Mouse (Mus musculus) myocyte (in vitro differentiated cells): ENCODE data around the gene Vldlr. TPM values are rescaled to one million over a fixed set of nuclear protein-coding genes. Genes with fewer than 3 reads are reported as not detected.

Experiments used
- H3K27me3 ChIP-seq: one replicate; pipeline ENCODE4 v1.6.1; 2011; ENCODE audit not compliant: control insufficient read depth, insufficient read depth, insufficient read length
- H3K36me3 ChIP-seq: one replicate; pipeline ENCODE4 v1.6.1; 2011; ENCODE audit not compliant: control insufficient read depth, insufficient read depth
- H3K4me2 ChIP-seq: one replicate; pipeline ENCODE4 v1.6.1; 2011; ENCODE audit warnings: low read depth, control low read depth
- H3K4me3 ChIP-seq: one replicate; pipeline ENCODE4 v1.5.1; 2011; ENCODE audit warnings: mild to moderate bottlenecking, control low read depth, moderate library complexity
- H3K79me2 ChIP-seq: one replicate; pipeline ENCODE4 v1.6.1; 2011; ENCODE audit not compliant: control insufficient read depth, insufficient read depth
- H3ac ChIP-seq: one replicate; pipeline ENCODE4 v1.6.1; 2011; ENCODE audit not compliant: control insufficient read depth, insufficient read length
- CEBPB ChIP-seq: IDR thresholded peaks from 2 replicates; pipeline ENCODE4 v1.6.1; 2011; ENCODE audit warnings: mild to moderate bottlenecking, moderate library complexity; ENCODE audit not compliant: poor library complexity, insufficient read depth, severe bottlenecking
- E2F4 ChIP-seq: IDR thresholded peaks from one replicate; pipeline ENCODE4 v1.6.1; 2011; ENCODE audit warnings: mild to moderate bottlenecking, control low read depth, moderate library complexity; ENCODE audit not compliant: insufficient read depth
- MAX ChIP-seq: IDR thresholded peaks from one replicate; pipeline ENCODE4 v1.6.1; 2011; ENCODE audit warnings: low read depth, mild to moderate bottlenecking, control low read depth
- MYOD1 ChIP-seq, 3 experiments: IDR thresholded peaks; one replicate each; pipeline ENCODE4 v1.6.1; 2011; ENCODE audit warnings: control low read depth in 2 of 3, low read depth in 2 of 3, mild to moderate bottlenecking in 2 of 3, moderate library complexity in 1 of 3; ENCODE audit not compliant: insufficient read length in 2 of 3, control insufficient read depth in 1 of 3
- MYOG ChIP-seq, 3 experiments: IDR thresholded peaks; one replicate each; pipeline ENCODE4 v1.6.1; 2011; ENCODE audit warnings: control low read depth in 2 of 3, low read depth in 2 of 3, mild to moderate bottlenecking in 2 of 3; ENCODE audit not compliant: insufficient read length in 2 of 3, control insufficient read depth in 1 of 3, insufficient read depth in 1 of 3
- POLR2A ChIP-seq: IDR thresholded peaks from one replicate; pipeline ENCODE4 v1.6.1; 2011; ENCODE audit warnings: low read depth, mild to moderate bottlenecking, control low read depth, moderate library complexity; ENCODE audit not compliant: insufficient read length
- POLR2AphosphoS2 ChIP-seq: IDR thresholded peaks from one replicate; pipeline ENCODE4 v1.6.1; 2011; ENCODE audit warnings: low read depth, control low read depth; ENCODE audit not compliant: insufficient read length
- REST ChIP-seq: IDR thresholded peaks from one replicate; pipeline ENCODE4 v1.6.1; 2011; ENCODE audit warnings: mild to moderate bottlenecking, control low read depth, moderate library complexity; ENCODE audit not compliant: insufficient read depth, insufficient read length
- SRF ChIP-seq: IDR thresholded peaks from one replicate; pipeline ENCODE4 v1.6.1; 2011; ENCODE audit warnings: low read depth; ENCODE audit not compliant: control insufficient read depth, insufficient read length
- TCF12 ChIP-seq: IDR thresholded peaks from one replicate; pipeline ENCODE4 v1.6.1; 2011; ENCODE audit warnings: mild to moderate bottlenecking, control low read depth; ENCODE audit not compliant: poor library complexity, insufficient read depth, severe bottlenecking
- TCF3 ChIP-seq: IDR thresholded peaks from one replicate; pipeline ENCODE4 v1.6.1; 2011; ENCODE audit warnings: low read depth, control low read depth; ENCODE audit not compliant: insufficient read length
- USF1 ChIP-seq: IDR thresholded peaks from one replicate; pipeline ENCODE4 v1.6.1; 2011; ENCODE audit warnings: low read depth, mild to moderate bottlenecking, control low read depth, moderate library complexity
- polyA plus RNA-seq: library from polyadenylated mRNA; unstranded; fragments of >200 nt; fragmentation: generic; extraction: Trizol; gene quantifications from one replicate; pipeline ENCODE4 v1.2.1, GENCODE M21; 2012; ENCODE audit warnings: missing spikeins

The Vldlr gene
- polyA plus RNA-seq, 1 experiment = 6.9 TPM

GRCm38 (mm10) chr19:27210991-27211390 lies 5.3 kb upstream of the Vldlr start:
- Histone ChIP-seq H3K4me3 (no peak overlapping the region), H3K79me2 (no peaks in the 10 kb centered on the region), H3ac (no peak overlapping the region), H3K36me3 (no peaks in the 10 kb centered on the region), H3K27me3 (no peaks in the 10 kb centered on the region), H3K4me2 (no peak overlapping the region)
- TF ChIP-seq MAX = no peak
- TF ChIP-seq REST = no peak
- TF ChIP-seq CEBPB = no peak
- no peak for TF ChIP-seq SRF
- no peak for TF ChIP-seq MYOG (IDR thresholded peaks at IDR 0.05; ENCODE audit: control insufficient read depth in 1 of 3, insufficient read depth in 1 of 3, insufficient read length in 2 of 3, low read depth in 2 of 3)
- no peak for TF ChIP-seq MYOD1 (IDR thresholded peaks at IDR 0.05; ENCODE audit: control insufficient read depth in 1 of 3, insufficient read length in 2 of 3, low read depth in 2 of 3)

- Histone ChIP-seq H3K27me3 (peaks cover 24% of the 10 kb centered on the region), H3K4me3 (no peak overlapping the region), H3K79me2 (no peaks in the 10 kb centered on the region), H3ac (no peak overlapping the region), H3K4me2 (no peak overlapping the region), H3K36me3 (no peaks in the 10 kb centered on the region)
- no peak for TF ChIP-seq REST
Measured at GRCm38 (mm10) chr19:27215596-27215995, 688 bp upstream of the Vldlr start.

GRCm38 (mm10) chr19:27216767-27217403 lies 601 bp downstream of the Vldlr start:
- Histone ChIP-seq H3K36me3 (no peaks in the 10 kb centered on the region), H3ac (peak overlapping the region; percentile 56), H3K27me3 (peaks cover 24% of the 10 kb centered on the region), H3K79me2 (no peaks in the 10 kb centered on the region), H3K4me2 (peak overlapping the region; percentile 18), H3K4me3 (peak overlapping the region; percentile 23)
- TF ChIP-seq CEBPB (no peak), USF1 (no peak), SRF (no peak), POLR2AphosphoS2 (peak; percentile 40), E2F4 (no peak), MYOD1 (IDR thresholded peaks at IDR 0.05; ENCODE audit: control insufficient read depth in 1 of 3, insufficient read length in 2 of 3, low read depth in 2 of 3) (peak in 1 of 3 experiments; percentile 6), TCF3 (no peak), MAX (no peak), MYOG (IDR thresholded peaks at IDR 0.05; ENCODE audit: control insufficient read depth in 1 of 3, insufficient read depth in 1 of 3, insufficient read length in 2 of 3, low read depth in 2 of 3) (peak in 1 of 3 experiments; percentile 54), TCF12 (no peak), REST (no peak), POLR2A (peak; percentile 57)

- Histone ChIP-seq H3ac (peak overlapping the region; percentile 56), H3K4me2 (no peak overlapping the region), H3K79me2 (no peaks in the 10 kb centered on the region), H3K27me3 (peaks cover 24% of the 10 kb centered on the region), H3K36me3 (no peaks in the 10 kb centered on the region), H3K4me3 (peak overlapping the region; percentile 23)
- no peak for TF ChIP-seq MYOG (IDR thresholded peaks at IDR 0.05; ENCODE audit: control insufficient read depth in 1 of 3, insufficient read depth in 1 of 3, insufficient read length in 2 of 3, low read depth in 2 of 3)
- TF ChIP-seq POLR2A = peak; percentile 52
Measured at GRCm38 (mm10) chr19:27217404-27217940, 1.2 kb downstream of the Vldlr start.

- Histone ChIP-seq H3K4me3 (peak overlapping the region; percentile 23), H3ac (peak overlapping the region; percentile 56), H3K27me3 (peaks cover 24% of the 10 kb centered on the region), H3K36me3 (no peaks in the 10 kb centered on the region), H3K79me2 (no peaks in the 10 kb centered on the region), H3K4me2 (peak overlapping the region; percentile 45)
- TF ChIP-seq TCF12 (no peak), SRF (no peak), USF1 (no peak), MAX (no peak), POLR2AphosphoS2 (no peak), MYOD1 (IDR thresholded peaks at IDR 0.05; ENCODE audit: control insufficient read depth in 1 of 3, insufficient read length in 2 of 3, low read depth in 2 of 3) (no peak), MYOG (IDR thresholded peaks at IDR 0.05; ENCODE audit: control insufficient read depth in 1 of 3, insufficient read depth in 1 of 3, insufficient read length in 2 of 3, low read depth in 2 of 3) (no peak)
Measured at GRCm38 (mm10) chr19:27217941-27218411, 1.7 kb downstream of the Vldlr start.
